Mouse (Mus musculus) embryo, embryonic 11 days (tissue): ENCODE results near the gene Aldh3b2.
A peak's percentile ranks its signal among the peaks of the same experiment; 100 is the strongest.

Experiments
- DNase-seq: peaks from one replicate; pipeline ENCODE4 v3.0.0-alpha.2; 2015

The Aldh3b2 gene

DNA sequence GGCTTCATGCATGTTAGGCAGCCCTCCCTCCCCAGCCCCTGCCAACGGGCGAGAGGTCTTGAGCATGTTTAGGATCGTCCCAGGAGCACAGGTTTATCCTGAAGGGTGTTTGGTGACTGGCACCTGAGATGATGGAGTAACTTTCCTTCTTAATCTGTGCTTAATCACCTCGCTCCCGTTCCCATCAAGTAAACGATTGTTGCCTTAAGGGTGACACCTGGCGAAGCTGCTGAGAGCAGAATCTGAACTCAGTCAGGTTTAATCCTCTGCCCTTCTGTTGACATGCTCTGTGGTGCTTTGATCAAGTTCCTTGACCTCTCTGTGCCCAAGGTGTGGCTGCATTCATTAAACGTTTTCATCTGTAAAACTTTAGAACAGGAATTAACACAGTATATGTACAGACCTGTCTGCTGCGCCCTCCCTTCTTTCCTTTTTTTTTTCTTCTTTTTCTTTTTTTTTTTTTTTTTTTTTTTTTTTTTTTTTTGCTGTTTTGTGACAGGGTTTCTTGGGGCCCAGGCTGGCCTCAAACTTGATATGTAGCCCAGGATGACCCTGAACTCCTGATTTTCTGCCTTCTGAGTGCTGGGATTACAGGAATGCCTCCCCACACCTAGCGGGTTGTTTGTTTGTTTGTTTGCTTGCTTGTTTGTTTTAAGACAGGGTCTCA, 45.9 kb downstream of the Aldh3b2 start:
- DNase-seq = no peak

DNA sequence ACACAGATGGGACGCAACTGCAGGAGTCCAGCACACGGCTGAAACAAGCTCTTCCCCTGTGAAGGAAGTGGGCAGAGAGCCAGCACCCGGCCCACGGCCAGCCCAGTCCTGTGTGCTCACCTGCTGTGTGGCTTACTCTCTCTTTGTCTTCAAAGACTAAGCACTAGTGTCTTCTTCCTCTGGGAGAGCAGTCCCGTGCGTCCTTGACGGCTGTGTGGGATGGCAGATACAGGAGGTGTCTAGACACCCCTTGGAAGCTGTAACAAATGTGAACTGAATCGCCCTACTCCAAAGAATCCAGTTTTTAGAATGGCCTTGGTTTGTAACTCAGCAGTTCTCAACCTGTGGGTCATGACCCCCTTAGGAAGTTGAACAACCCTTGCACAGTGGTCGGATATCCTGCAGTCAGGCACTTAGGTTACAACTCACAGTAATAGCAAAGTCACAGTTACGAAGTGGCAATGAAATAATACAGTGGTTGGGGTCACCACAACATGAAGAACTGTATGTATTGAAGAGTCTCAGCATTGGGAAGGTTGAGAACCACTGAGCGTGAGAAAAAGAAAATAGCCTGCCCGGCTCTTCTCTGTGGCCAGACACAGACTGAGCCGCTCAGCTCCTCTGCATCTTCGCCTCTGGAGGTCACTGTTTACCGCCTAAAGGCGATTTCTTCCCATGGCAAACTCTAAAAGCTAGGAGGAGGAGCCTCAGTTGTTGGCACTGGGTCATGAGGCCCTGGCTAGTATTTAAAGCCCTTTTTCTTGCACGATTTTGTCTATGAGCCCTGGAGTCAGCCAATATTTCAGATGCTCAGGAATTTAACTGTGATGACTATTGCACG, 46.8 kb downstream of the Aldh3b2 start:
- DNase-seq = peak; percentile 86

DNA sequence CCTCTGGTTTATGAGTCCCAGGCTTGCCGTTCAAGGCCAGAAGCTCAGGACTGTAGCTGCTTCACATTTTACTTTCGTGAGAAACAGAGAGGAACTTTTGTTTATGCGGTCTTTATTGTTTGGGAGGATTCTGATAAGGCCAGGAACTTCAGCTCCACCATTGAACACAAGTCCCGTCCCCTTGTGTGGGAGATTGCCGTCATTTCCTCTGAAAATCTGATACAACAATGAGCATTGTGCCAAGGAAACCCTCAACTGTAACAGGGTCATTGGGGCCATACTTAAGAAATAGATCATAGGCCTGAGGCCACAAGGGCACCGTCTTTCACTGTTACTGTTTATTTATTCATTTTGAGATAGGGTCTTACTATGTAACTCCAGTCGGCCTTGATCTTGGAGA, 51.1 kb downstream of the Aldh3b2 start:
- DNase-seq = no peak

DNA sequence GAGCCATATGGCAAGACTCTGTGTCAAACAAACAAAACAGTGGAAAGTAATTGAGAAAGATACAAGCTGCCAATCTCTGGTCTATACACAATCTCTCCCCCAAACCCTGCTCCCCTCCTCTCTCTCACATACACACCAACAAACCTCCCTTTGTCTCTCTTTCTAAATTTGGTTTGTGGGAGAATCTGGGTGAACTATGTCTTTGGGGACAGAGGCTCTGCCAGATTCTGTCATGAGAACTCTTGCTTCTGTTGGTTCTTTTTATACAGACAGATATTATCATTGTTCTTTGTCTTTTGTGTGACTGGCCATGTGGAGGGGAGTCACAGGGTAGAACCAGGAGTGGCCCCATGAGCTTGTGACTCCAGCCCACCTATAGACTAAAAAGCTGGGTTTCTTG, 55.4 kb downstream of the Aldh3b2 start:
- DNase-seq = no peak
